Mouse (Mus musculus) lung, postnatal 0 days (tissue): ENCODE measurements around the gene Hoxa13.

Source experiments
- CTCF ChIP-seq: IDR thresholded peaks from 2 replicates; pipeline ENCODE4 v1.5.1; 2016; ENCODE audit warnings: antibody characterized with exemption, mild to moderate bottlenecking
- EP300 ChIP-seq: IDR thresholded peaks from 2 replicates; pipeline ENCODE4 v1.6.1; 2016; ENCODE audit warnings: antibody characterized with exemption, mild to moderate bottlenecking, control low read depth

GRCm38 (mm10) chr6:52262463-52263320 is 2.0 kb upstream of the Hoxa13 start:
- no peak for TF ChIP-seq CTCF
- TF ChIP-seq EP300, result no peak
